Mouse (Mus musculus): Measurements from ENCODE around the gene Ube2c. TPM values are rescaled to one million over a fixed set of nuclear protein-coding genes. Genes with fewer than 3 reads are reported as not detected.
A peak's percentile ranks its signal among the peaks of the same experiment; 100 is the strongest.

Ube2c gene
- polyA plus RNA-seq, 1 experiment from 2014 or later: 104 TPM

GRCm38 (mm10) chr2:164746693-164747092 is 23.0 kb upstream of the Ube2c start:
- Histone ChIP-seq H3K27ac (replicated peaks) (peak overlapping the region; percentile 86; the same call in 1 of the 2 replicates), H3K27me3 (ENCODE audit: control insufficient read depth, insufficient read depth, low read length) (no peaks in the 10 kb centered on the region), H3K4me2 (replicated peaks; ENCODE audit: low read depth) (peak overlapping the region; percentile 68), H3K9me3 (ENCODE audit: control insufficient read depth, low read length) (no peaks in the 10 kb centered on the region), H3K9ac (ENCODE audit: low read length) (peak overlapping the region; percentile 97), H3K4me3 (ENCODE audit: low read depth, low read length) (peak overlapping the region; percentile 91), H3K4me1 (replicated peaks; ENCODE audit: control insufficient read depth, insufficient read depth) (no peaks in the 10 kb centered on the region), H3K36me3 (ENCODE audit: control insufficient read depth, insufficient read depth, low read length) (no peaks in the 10 kb centered on the region)
- no peak for DNase-seq (ENCODE audit: low spot score)
- ATAC-seq (ENCODE audit: low FRiP score, low TSS enrichment): no peak
- TF ChIP-seq EP300 (optimal IDR thresholded peaks at IDR 0.05) (no peak), CTCF (IDR thresholded peaks at IDR 0.05; ENCODE audit: low read depth) (no peak)
- WGBS: 48% methylated on average over 8 of the region's 8 CpGs

- DNase-seq (ENCODE audit: low spot score) (no peak), ATAC-seq (ENCODE audit: low FRiP score, low TSS enrichment) (no peak)
- H3K27ac ChIP-seq (replicated peaks): no peak overlapping the region
- H3K4me3 ChIP-seq (ENCODE audit: low read depth, low read length): no peak overlapping the region
- WGBS: 83% methylated on average over 4 of the region's 4 CpGs
- H3K4me2 ChIP-seq (replicated peaks; ENCODE audit: low read depth): no peak overlapping the region
- H3K36me3 ChIP-seq (ENCODE audit: control insufficient read depth, insufficient read depth, low read length): peaks cover 7% of the 10 kb centered on the region; the same call in 1 of the 2 replicates
- TF ChIP-seq CTCF (IDR thresholded peaks at IDR 0.05; ENCODE audit: low read depth) (no peak), EP300 (optimal IDR thresholded peaks at IDR 0.05) (no peak)
- H3K9me3 ChIP-seq (ENCODE audit: control insufficient read depth, low read length): no peaks in the 10 kb centered on the region
- H3K9ac ChIP-seq (ENCODE audit: low read length): no peak overlapping the region
- H3K4me1 ChIP-seq (replicated peaks; ENCODE audit: control insufficient read depth, insufficient read depth): no peaks in the 10 kb centered on the region
- H3K27me3 ChIP-seq (ENCODE audit: control insufficient read depth, insufficient read depth, low read length): no peaks in the 10 kb centered on the region
These were observed 21.5 kb upstream of the Ube2c start for GRCm38 (mm10) chr2:164748191-164748590.

GRCm38 (mm10) chr2:164748991-164749390 is 20.7 kb upstream of the Ube2c start:
- H3K9ac ChIP-seq (ENCODE audit: low read length): no peak overlapping the region
- no peak overlapping the region for H3K4me2 ChIP-seq (replicated peaks; ENCODE audit: low read depth)
- H3K4me3 ChIP-seq (ENCODE audit: low read depth, low read length): no peak overlapping the region
- no peak for DNase-seq (ENCODE audit: low spot score)
- TF ChIP-seq EP300 (optimal IDR thresholded peaks at IDR 0.05): no peak
- TF ChIP-seq CTCF (IDR thresholded peaks at IDR 0.05; ENCODE audit: low read depth): no peak
- no peak overlapping the region for H3K27ac ChIP-seq (replicated peaks)
- H3K4me1 ChIP-seq (replicated peaks; ENCODE audit: control insufficient read depth, insufficient read depth): no peaks in the 10 kb centered on the region
- ATAC-seq (ENCODE audit: low FRiP score, low TSS enrichment): no peak
- peaks cover 9% of the 10 kb centered on the region; the same call in 1 of the 2 replicates for H3K36me3 ChIP-seq (ENCODE audit: control insufficient read depth, insufficient read depth, low read length)
- H3K9me3 ChIP-seq (ENCODE audit: control insufficient read depth, low read length): no peaks in the 10 kb centered on the region
- H3K27me3 ChIP-seq (ENCODE audit: control insufficient read depth, insufficient read depth, low read length): no peaks in the 10 kb centered on the region
- WGBS: 76% methylated on average over 6 of the region's 6 CpGs

- Histone ChIP-seq H3K27ac (replicated peaks) (no peak overlapping the region), H3K9ac (ENCODE audit: low read length) (no peak overlapping the region), H3K27me3 (ENCODE audit: control insufficient read depth, insufficient read depth, low read length) (no peaks in the 10 kb centered on the region), H3K4me2 (replicated peaks; ENCODE audit: low read depth) (no peak overlapping the region), H3K4me1 (replicated peaks; ENCODE audit: control insufficient read depth, insufficient read depth) (no peaks in the 10 kb centered on the region), H3K36me3 (ENCODE audit: control insufficient read depth, insufficient read depth, low read length) (peaks cover 26% of the 10 kb centered on the region), H3K4me3 (ENCODE audit: low read depth, low read length) (no peak overlapping the region), H3K9me3 (ENCODE audit: control insufficient read depth, low read length) (no peaks in the 10 kb centered on the region)
- no peak for TF ChIP-seq CTCF (IDR thresholded peaks at IDR 0.05; ENCODE audit: low read depth)
- no peak for TF ChIP-seq EP300 (optimal IDR thresholded peaks at IDR 0.05)
- WGBS: 74% methylated on average over 2 of the region's 2 CpGs
- DNase-seq (ENCODE audit: low spot score): no peak
- ATAC-seq (ENCODE audit: low FRiP score, low TSS enrichment): peak; percentile 56; the same call in 1 of the 2 replicates
These were observed 17.2 kb upstream of the Ube2c start for GRCm38 (mm10) chr2:164752454-164752853.

GRCm38 (mm10) chr2:164754105-164754504 is 15.6 kb upstream of the Ube2c start:
- H3K9ac ChIP-seq (ENCODE audit: low read length): no peak overlapping the region
- peaks cover 40% of the 10 kb centered on the region for H3K36me3 ChIP-seq (ENCODE audit: control insufficient read depth, insufficient read depth, low read length)
- WGBS: 72% methylated on average over 11 of the region's 11 CpGs
- H3K4me1 ChIP-seq (replicated peaks; ENCODE audit: control insufficient read depth, insufficient read depth): no peaks in the 10 kb centered on the region
- no peak overlapping the region for H3K4me2 ChIP-seq (replicated peaks; ENCODE audit: low read depth)
- no peak overlapping the region for H3K4me3 ChIP-seq (ENCODE audit: low read depth, low read length)
- H3K27ac ChIP-seq (replicated peaks): no peak overlapping the region
- DNase-seq (ENCODE audit: low spot score) (no peak), ATAC-seq (ENCODE audit: low FRiP score, low TSS enrichment) (no peak)
- TF ChIP-seq CTCF (IDR thresholded peaks at IDR 0.05; ENCODE audit: low read depth) (no peak), EP300 (optimal IDR thresholded peaks at IDR 0.05) (no peak)
- H3K27me3 ChIP-seq (ENCODE audit: control insufficient read depth, insufficient read depth, low read length): no peaks in the 10 kb centered on the region
- no peaks in the 10 kb centered on the region for H3K9me3 ChIP-seq (ENCODE audit: control insufficient read depth, low read length)

- Histone ChIP-seq H3K9ac (ENCODE audit: low read length) (no peak overlapping the region), H3K4me3 (ENCODE audit: low read depth, low read length) (no peak overlapping the region), H3K4me2 (replicated peaks; ENCODE audit: low read depth) (no peak overlapping the region), H3K27me3 (ENCODE audit: control insufficient read depth, insufficient read depth, low read length) (no peaks in the 10 kb centered on the region), H3K27ac (replicated peaks) (no peak overlapping the region), H3K36me3 (ENCODE audit: control insufficient read depth, insufficient read depth, low read length) (peaks cover 43% of the 10 kb centered on the region), H3K4me1 (replicated peaks; ENCODE audit: control insufficient read depth, insufficient read depth) (no peaks in the 10 kb centered on the region), H3K9me3 (ENCODE audit: control insufficient read depth, low read length) (no peaks in the 10 kb centered on the region)
- ATAC-seq (ENCODE audit: low FRiP score, low TSS enrichment) (no peak), DNase-seq (ENCODE audit: low spot score) (no peak)
- WGBS: 79% methylated on average over 2 of the region's 2 CpGs
- TF ChIP-seq EP300 (optimal IDR thresholded peaks at IDR 0.05): no peak
These were observed 14.9 kb upstream of the Ube2c start for GRCm38 (mm10) chr2:164754800-164755199.

Measured in stomach, postnatal 0 days (tissue).